Mouse (Mus musculus) lung, embryonic 14.5 days (tissue): Measurements from ENCODE around the gene Egfl8. TPM values are rescaled to one million over a fixed set of nuclear protein-coding genes. Genes with fewer than 3 reads are reported as not detected.

Experiments
- ATAC-seq: fragments of 200-750 bp; cut with Nextera tagmentation; 2 replicates; pipeline ENCODE4 v1.8.0; 2017; ENCODE audit warnings: mild to moderate bottlenecking, moderate TSS enrichment, moderate library complexity; ENCODE audit not compliant: insufficient read depth
- DNase-seq: peaks from one replicate; pipeline ENCODE4 v3.0.0-alpha.2; 2015
- H3K27ac ChIP-seq: fragments of 300-500 bp; sonication (generic); 2 replicates; pipeline ENCODE4 v1.5.1; 2014; ENCODE audit warnings: low read depth, mild to moderate bottlenecking, moderate library complexity
- H3K27me3 ChIP-seq: fragments of 300-500 bp; sonication (generic); 2 replicates; pipeline ENCODE4 v1.6.1; 2014; ENCODE audit warnings: low read length, control low read depth; ENCODE audit not compliant: insufficient read depth
- H3K36me3 ChIP-seq: fragments of 300-500 bp; sonication (generic); 2 replicates; pipeline ENCODE4 v1.6.1; 2014; ENCODE audit warnings: control low read depth; ENCODE audit not compliant: insufficient read depth
- H3K4me1 ChIP-seq: fragments of 300-500 bp; sonication (generic); 2 replicates; pipeline ENCODE4 v1.6.1; 2014; ENCODE audit warnings: antibody characterized with exemption, control low read depth; ENCODE audit not compliant: insufficient read depth
- H3K4me2 ChIP-seq: fragments of 300-500 bp; sonication (generic); 2 replicates; pipeline ENCODE4 v1.6.1; 2014; ENCODE audit warnings: mild to moderate bottlenecking
- H3K4me3 ChIP-seq: fragments of 300-500 bp; sonication (generic); 2 replicates; pipeline ENCODE4 v1.5.1; 2014; ENCODE audit warnings: low read depth, low read length
- H3K9ac ChIP-seq: fragments of 300-500 bp; sonication (generic); 2 replicates; pipeline ENCODE4 v1.6.1; 2014
- H3K9me3 ChIP-seq: fragments of 300-500 bp; sonication (generic); 2 replicates; pipeline ENCODE4 v1.6.1; 2016; ENCODE audit warnings: low read depth, low read length, control low read depth
- CTCF ChIP-seq: IDR thresholded peaks from 2 replicates; pipeline ENCODE4 v1.5.1; 2016; ENCODE audit warnings: antibody characterized with exemption, low read depth
- WGBS: fragments of 180-500 bp; shearing (Covaris S2); extraction: QIAGEN DNeasy Blood & Tissue Kit; methylation state at CpG from one replicate; pipeline ENCODE4 v1.1.7; 2014; 5-methylcytosine and 5-hydroxymethylcytosine counted together
- polyA plus RNA-seq: library from polyadenylated mRNA; unstranded; fragments of >200 nt; fragmentation: Nextera tagmentation; extraction: Ambion mirVana; gene quantifications from 2 replicates; pipeline ENCODE4 v1.2.1, GENCODE M21; 2014

Gene Egfl8
- polyA plus RNA-seq, 1 experiment from 2014 or later, result 2.1 TPM

GRCm38 (mm10) chr17:34621006-34621405 lies 5.2 kb upstream of the Egfl8 start:
- Histone ChIP-seq H3K9me3 (no peaks in the 10 kb centered on the region), H3K27ac (peak overlapping the region; percentile 27; the same call in 1 of the 2 replicates), H3K9ac (no peak overlapping the region), H3K4me2 (no peak overlapping the region), H3K36me3 (peaks cover 19% of the 10 kb centered on the region; the same call in 1 of the 2 replicates), H3K27me3 (no peaks in the 10 kb centered on the region), H3K4me1 (peaks cover under 1% of the 10 kb centered on the region; the same call in 1 of the 2 replicates), H3K4me3 (no peak overlapping the region)
- TF ChIP-seq CTCF, result no peak
- 73% methylated on average over 8 of the region's 8 CpGs for WGBS
- DNase-seq (no peak), ATAC-seq (no peak)

GRCm38 (mm10) chr17:34618999-34619398 lies 3.2 kb upstream of the Egfl8 start:
- Histone ChIP-seq H3K36me3 (peaks cover 30% of the 10 kb centered on the region), H3K4me3 (no peak overlapping the region), H3K9ac (no peak overlapping the region), H3K9me3 (no peaks in the 10 kb centered on the region), H3K4me2 (no peak overlapping the region), H3K27me3 (no peaks in the 10 kb centered on the region), H3K27ac (no peak overlapping the region), H3K4me1 (no peaks in the 10 kb centered on the region)
- DNase-seq (peak; percentile 84), ATAC-seq (0 out of 2 replicates have a peak, but pooled peaks have one; percentile 50)
- WGBS, result 17% methylated on average over 6 of the region's 6 CpGs
- peak; percentile 89 for TF ChIP-seq CTCF

GRCm38 (mm10) chr17:34613830-34614229 lies 1.9 kb downstream of the Egfl8 start:
- Histone ChIP-seq H3K27me3 (no peaks in the 10 kb centered on the region), H3K4me3 (no peak overlapping the region), H3K9ac (no peak overlapping the region), H3K27ac (no peak overlapping the region), H3K9me3 (no peaks in the 10 kb centered on the region), H3K36me3 (peaks cover 60% of the 10 kb centered on the region), H3K4me2 (no peak overlapping the region), H3K4me1 (no peaks in the 10 kb centered on the region)
- ATAC-seq (no peak), DNase-seq (no peak)
- no peak for TF ChIP-seq CTCF
- WGBS, result 89% methylated on average over 10 of the region's 10 CpGs

GRCm38 (mm10) chr17:34613054-34613645 lies 2.6 kb downstream of the Egfl8 start:
- H3K27ac ChIP-seq, result no peak overlapping the region
- no peaks in the 10 kb centered on the region for H3K9me3 ChIP-seq
- H3K4me1 ChIP-seq, result no peaks in the 10 kb centered on the region
- H3K4me2 ChIP-seq, result no peak overlapping the region
- no peak overlapping the region for H3K9ac ChIP-seq
- WGBS, result 88% methylated on average over 11 of the region's 11 CpGs
- ATAC-seq, result no peak
- no peak for DNase-seq
- TF ChIP-seq CTCF, result no peak
- H3K36me3 ChIP-seq, result peaks cover 65% of the 10 kb centered on the region
- no peaks in the 10 kb centered on the region for H3K27me3 ChIP-seq
- H3K4me3 ChIP-seq, result no peak overlapping the region

- H3K9me3 ChIP-seq, result no peaks in the 10 kb centered on the region
- TF ChIP-seq CTCF, result no peak
- ATAC-seq (no peak), DNase-seq (no peak)
- WGBS, result 94% methylated on average over 8 of the region's 8 CpGs
- H3K4me1 ChIP-seq, result peaks cover 4% of the 10 kb centered on the region; the same call in 1 of the 2 replicates
- peaks cover 68% of the 10 kb centered on the region for H3K36me3 ChIP-seq
- no peaks in the 10 kb centered on the region for H3K27me3 ChIP-seq
- no peak overlapping the region for H3K4me3 ChIP-seq
- H3K9ac ChIP-seq, result no peak overlapping the region
- no peak overlapping the region for H3K4me2 ChIP-seq
- H3K27ac ChIP-seq, result no peak overlapping the region
These were observed 4.7 kb downstream of the Egfl8 start for GRCm38 (mm10) chr17:34611050-34611449.

GRCm38 (mm10) chr17:34607997-34608396 lies 7.8 kb downstream of the Egfl8 start:
- H3K4me3 ChIP-seq, result no peak overlapping the region
- peaks cover 41% of the 10 kb centered on the region for H3K36me3 ChIP-seq
- H3K4me1 ChIP-seq, result peaks cover 8% of the 10 kb centered on the region; the same call in 1 of the 2 replicates
- no peak overlapping the region for H3K4me2 ChIP-seq
- no peak for TF ChIP-seq CTCF
- no peak for DNase-seq
- WGBS, result 87% methylated on average over 7 of the region's 7 CpGs
- peak overlapping the region; percentile 13; the same call in 1 of the 2 replicates for H3K9ac ChIP-seq
- no peaks in the 10 kb centered on the region for H3K9me3 ChIP-seq
- no peaks in the 10 kb centered on the region for H3K27me3 ChIP-seq
- no peak overlapping the region for H3K27ac ChIP-seq
- ATAC-seq, result no peak

GRCm38 (mm10) chr17:34606186-34607039 lies 9.4 kb downstream of the Egfl8 start:
- ATAC-seq, result no peak

More at GRCm38 (mm10) chr17:34606186-34607039, 9.4 kb downstream of the Egfl8 start:
- no peaks in the 10 kb centered on the region for H3K27me3 ChIP-seq
- peaks cover 32% of the 10 kb centered on the region for H3K36me3 ChIP-seq
- no peaks in the 10 kb centered on the region for H3K9me3 ChIP-seq
- 11% methylated on average over 32 of the region's 32 CpGs for WGBS
- peak overlapping the region; percentile 90 for H3K27ac ChIP-seq
- peak overlapping the region; percentile 95 for H3K4me2 ChIP-seq
- DNase-seq, result no peak
- peak overlapping the region; percentile 86 for H3K9ac ChIP-seq
- no peak for TF ChIP-seq CTCF
- H3K4me3 ChIP-seq, result peak overlapping the region; percentile 96
- H3K4me1 ChIP-seq, result peaks cover 8% of the 10 kb centered on the region; the same call in 1 of the 2 replicates
